Comparison of ENCODE assay signal across 8 mouse cellular contexts in the genomic region with DNA sequence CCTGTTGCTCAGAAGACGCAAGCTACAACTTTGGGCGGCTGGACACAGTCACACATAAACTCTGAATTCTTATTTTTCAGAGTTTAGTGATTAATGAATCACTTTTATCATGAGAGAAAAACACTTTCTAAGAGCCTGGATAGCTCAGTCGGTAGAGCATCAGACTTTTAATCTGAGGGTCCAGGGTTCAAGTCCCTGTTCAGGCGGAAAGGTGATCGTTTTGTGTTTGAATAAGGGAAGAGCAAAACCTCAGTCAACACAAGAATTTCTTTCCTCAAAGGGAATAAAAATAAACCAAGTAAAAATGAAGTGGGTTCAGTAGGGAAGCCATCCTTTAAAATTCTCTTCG. TPM values are rescaled to one million over a fixed set of nuclear protein-coding genes. Genes with fewer than 3 reads are reported as not detected.
DNase-seq lines count a peak whose midpoint lies in the region; ATAC-seq and TF ChIP-seq lines count a peak whose summit lies in the region.
"Not testable (repeated sequence)": the region's sequence is repeated elsewhere in the genome, so short reads cannot be mapped to it uniquely, and the experiment has no call there.

No protein-coding gene starts in this region.

- H3K27me3 ChIP-seq in MEL (ENCODE audit: control insufficient read depth in 1 of 2, insufficient read depth in 2 of 2, low read length in 2 of 2); embryonic facial prominence, embryonic 13.5 days; kidney, embryonic 16.5 days (ENCODE audit: insufficient read depth, low read length); liver, embryonic 13.5 days; midbrain, embryonic 12.5 days: not testable (repeated sequence)
- peaks cover 24% of the 10 kb centered on the region; the same call in 1 of the 2 replicates for H3K27me3 ChIP-seq in hindbrain, embryonic 13.5 days

- not testable (repeated sequence) for TF ChIP-seq POLR2A in MEL (IDR thresholded peaks at IDR 0.05; ENCODE audit: control insufficient read depth in 1 of 2, insufficient read depth in 1 of 2, low read depth in 1 of 2, low read length in 2 of 2, poor library complexity in 1 of 2)

- peak overlapping the region; percentile 3; the same call in 1 of the 2 replicates for H3K27ac ChIP-seq in MEL (ENCODE audit: control insufficient read depth, low read depth, low read length)
- H3K27ac ChIP-seq in embryonic facial prominence, embryonic 13.5 days; gastrocnemius, adult 2 months; hindbrain, embryonic 13.5 days; kidney, embryonic 16.5 days (ENCODE audit: low read length); liver, embryonic 13.5 days; midbrain, embryonic 12.5 days (replicated peaks): not testable (repeated sequence)

- peak overlapping the region; percentile 51 for H3K9ac ChIP-seq in MEL (ENCODE audit: control insufficient read depth, low read depth, low read length, poor library complexity, severe bottlenecking)
- H3K9ac ChIP-seq in embryonic facial prominence, embryonic 13.5 days; hindbrain, embryonic 13.5 days; kidney, embryonic 16.5 days (replicated peaks; ENCODE audit: low read length); midbrain, embryonic 12.5 days (replicated peaks): not testable (repeated sequence)
- peak overlapping the region; percentile 56 for H3K9ac ChIP-seq in liver, embryonic 13.5 days

- TF ChIP-seq EP300 in MEL (IDR thresholded peaks at IDR 0.05; ENCODE audit: low read depth in 1 of 2, low read length in 2 of 2): not testable (repeated sequence)

- H3K36me3 ChIP-seq in MEL (ENCODE audit: control insufficient read depth in 1 of 2, insufficient read depth in 2 of 2, low read length in 2 of 2): peaks cover 0 to 22% of the 10 kb centered on the region in 2 experiments; a peak in 2 of 4 replicates
- not testable (repeated sequence) for H3K36me3 ChIP-seq in embryonic facial prominence, embryonic 13.5 days; hindbrain, embryonic 13.5 days; kidney, embryonic 16.5 days (ENCODE audit: insufficient read depth, low read length); liver, embryonic 13.5 days; midbrain, embryonic 12.5 days

- H3K9me3 ChIP-seq in MEL (replicated peaks; ENCODE audit: insufficient read depth, low read length); embryonic facial prominence, embryonic 13.5 days; hindbrain, embryonic 13.5 days; kidney, embryonic 16.5 days (ENCODE audit: low read length); liver, embryonic 13.5 days (replicated peaks); midbrain, embryonic 12.5 days: not testable (repeated sequence)

- H3K4me3 ChIP-seq in MEL (ENCODE audit: control insufficient read depth in 1 of 2, insufficient read depth in 1 of 2, low read depth in 2 of 2, low read length in 2 of 2): peak overlapping the region; percentile 23 to 60
- H3K4me3 ChIP-seq in embryonic facial prominence, embryonic 13.5 days: peak overlapping the region; percentile 8
- H3K4me3 ChIP-seq in gastrocnemius, adult 2 months: peak overlapping the region; percentile 25; the same call in 1 of the 2 replicates
- H3K4me3 ChIP-seq in hindbrain, embryonic 13.5 days: not testable (repeated sequence)
- peak overlapping the region; percentile 17 for H3K4me3 ChIP-seq in kidney, embryonic 16.5 days (ENCODE audit: low read length)
- H3K4me3 ChIP-seq in liver, embryonic 13.5 days (replicated peaks): peak overlapping the region; percentile 58
- H3K4me3 ChIP-seq in midbrain, embryonic 12.5 days: peak overlapping the region; percentile 6; the same call in 1 of the 2 replicates

- intact Hi-C loops in gastrocnemius, adult 2 months (cut with DNase I): not testable (repeated sequence)

- not testable (repeated sequence) for TF ChIP-seq CTCF in MEL (IDR thresholded peaks at IDR 0.05 in 2 of 3, conservative IDR thresholded peaks at IDR 0.05 in 1 of 3; ENCODE audit: control insufficient read depth in 1 of 3, insufficient read depth in 1 of 3, low read depth in 2 of 3, low read length in 3 of 3, poor library complexity in 1 of 3, severe bottlenecking in 1 of 3); gastrocnemius, adult 2 months (IDR thresholded peaks at IDR 0.05)

- not testable (repeated sequence) for TF ChIP-seq RAD21 in MEL (IDR thresholded peaks at IDR 0.05; ENCODE audit: low read depth, low read length)

- not testable (repeated sequence) for H3K79me2 ChIP-seq in MEL (ENCODE audit: control insufficient read depth, insufficient read depth, low read length, poor library complexity)

- WGBS in embryonic facial prominence, embryonic 13.5 days: 19% methylated on average over 6 of the region's 6 CpGs
- WGBS in hindbrain, embryonic 13.5 days: 6% methylated on average over 6 of the region's 6 CpGs
- 28% methylated on average over 6 of the region's 6 CpGs for WGBS in kidney, embryonic 16.5 days
- WGBS in liver, embryonic 13.5 days (ENCODE audit: insufficient replicate concordance): 6% methylated on average over 6 of the region's 6 CpGs
- 7% methylated on average over 6 of the region's 6 CpGs for WGBS in midbrain, embryonic 12.5 days

- ATAC-seq in embryonic facial prominence, embryonic 13.5 days (ENCODE audit: insufficient number of reproducible peaks, insufficient read depth, low FRiP score, low TSS enrichment, low read depth); hindbrain, embryonic 13.5 days (ENCODE audit: low FRiP score); kidney, embryonic 16.5 days (ENCODE audit: low FRiP score, low TSS enrichment); midbrain, embryonic 12.5 days (ENCODE audit: low FRiP score, low read depth): not testable (repeated sequence)
- ATAC-seq in liver, embryonic 13.5 days (ENCODE audit: low read depth): peak; percentile 63

- DNase-seq in MEL (ENCODE audit: low read depth, low spot score): peak; percentile 80
- not testable (repeated sequence) for DNase-seq in gastrocnemius, adult 2 months; liver, embryonic 13.5 days
- DNase-seq in yolk sac, embryonic 10.5 days (ENCODE audit: low spot score): peak; percentile 67

- H3K4me2 ChIP-seq in embryonic facial prominence, embryonic 13.5 days: peak overlapping the region; percentile 34
- H3K4me2 ChIP-seq in hindbrain, embryonic 13.5 days: 0 out of 2 replicates have a peak overlapping the region, but pooled peaks have one; percentile 0
- H3K4me2 ChIP-seq in kidney, embryonic 16.5 days (replicated peaks; ENCODE audit: low read depth, low read length): peak overlapping the region; percentile 44
- peak overlapping the region; percentile 69 for H3K4me2 ChIP-seq in liver, embryonic 13.5 days
- H3K4me2 ChIP-seq in midbrain, embryonic 12.5 days (replicated peaks): not testable (repeated sequence)

- not testable (repeated sequence) for H3K4me1 ChIP-seq in MEL (ENCODE audit: control insufficient read depth in 1 of 2, insufficient read depth in 2 of 2, low read length in 2 of 2); embryonic facial prominence, embryonic 13.5 days; hindbrain, embryonic 13.5 days (replicated peaks); kidney, embryonic 16.5 days (ENCODE audit: insufficient read depth, low read length); midbrain, embryonic 12.5 days
- peaks cover 49% of the 10 kb centered on the region for H3K4me1 ChIP-seq in liver, embryonic 13.5 days (replicated peaks)

TF ChIP-seq in MEL, 35 proteins besides CTCF, POLR2A, EP300 and RAD21:
- TF ChIP-seq TBP (IDR thresholded peaks at IDR 0.05; ENCODE audit: low read depth, low read length) (peak; percentile 99), ELF1 (IDR thresholded peaks at IDR 0.05; ENCODE audit: low read depth, low read length) (0 out of 2 replicates have a peak, but pooled peaks have one; percentile 28), MAFK (IDR thresholded peaks at IDR 0.05; ENCODE audit: borderline replicate concordance, low read depth, low read length) (peak; percentile 96), GATA1 (IDR thresholded peaks at IDR 0.05; ENCODE audit: low read depth, low read length) (peak; percentile 24; the same call in 1 of the 2 replicates), E2F4 (IDR thresholded peaks at IDR 0.05; ENCODE audit: borderline replicate concordance, low read depth, low read length) (peak; percentile 40; the same call in 1 of the 2 replicates)

RNA-seq across cellular contexts. Expression of a gene that starts 37.1 kb away (rescaled TPM):
- total RNA-seq in MEL (2012; rRNA removed): 0.42 and 0.52 TPM in 2 replicates
- polyA plus RNA-seq in MEL (2012; ENCODE audit: insufficient read depth in 1 of 2, insufficient read length in 2 of 2, low read depth in 1 of 2, low replicate concordance in 2 of 2, missing spikeins in 1 of 2): 1 to 10 TPM in 1 of 2 experiments, not detected in 1; 1.0 TPM
- 16.8 and 18.0 TPM in 2 replicates for polyA plus RNA-seq in embryonic facial prominence, embryonic 13.5 days (2015; fragmentation: Nextera tagmentation; extraction: Ambion mirVana)
- total RNA-seq in gastrocnemius, adult 2 months (2021): under 1 TPM; 0.17 to 0.36 TPM
- 16.8 and 19.9 TPM in 2 replicates for polyA plus RNA-seq in hindbrain, embryonic 13.5 days (2015; fragmentation: Nextera tagmentation; extraction: Ambion mirVana)
- polyA plus RNA-seq in kidney, embryonic 16.5 days (2015; fragmentation: Nextera tagmentation; extraction: Ambion mirVana): 11.6 and 13.7 TPM in 2 replicates
- 0.89 and 1.0 TPM in 2 replicates for polyA plus RNA-seq in liver, embryonic 13.5 days (2015; fragmentation: Nextera tagmentation; extraction: Ambion mirVana)
- polyA plus RNA-seq in midbrain, embryonic 12.5 days (2016; fragmentation: Nextera tagmentation; extraction: Ambion mirVana): 22.3 and 24.2 TPM in 2 replicates
